Mouse (Mus musculus): ENCODE data around the gene Mrpl34. TPM values are rescaled to one million over a fixed set of nuclear protein-coding genes. Genes with fewer than 3 reads are reported as not detected.
A peak's percentile ranks its signal among the peaks of the same experiment; 100 is the strongest.
"Not testable (repeated sequence)": the region's sequence is repeated elsewhere in the genome, so short reads cannot be mapped to it uniquely, and the experiment has no call there.

Gene Mrpl34
- polyA plus RNA-seq (2015; fragmentation: Nextera tagmentation; extraction: Ambion mirVana): 154 and 157 TPM in 2 replicates

DNA sequence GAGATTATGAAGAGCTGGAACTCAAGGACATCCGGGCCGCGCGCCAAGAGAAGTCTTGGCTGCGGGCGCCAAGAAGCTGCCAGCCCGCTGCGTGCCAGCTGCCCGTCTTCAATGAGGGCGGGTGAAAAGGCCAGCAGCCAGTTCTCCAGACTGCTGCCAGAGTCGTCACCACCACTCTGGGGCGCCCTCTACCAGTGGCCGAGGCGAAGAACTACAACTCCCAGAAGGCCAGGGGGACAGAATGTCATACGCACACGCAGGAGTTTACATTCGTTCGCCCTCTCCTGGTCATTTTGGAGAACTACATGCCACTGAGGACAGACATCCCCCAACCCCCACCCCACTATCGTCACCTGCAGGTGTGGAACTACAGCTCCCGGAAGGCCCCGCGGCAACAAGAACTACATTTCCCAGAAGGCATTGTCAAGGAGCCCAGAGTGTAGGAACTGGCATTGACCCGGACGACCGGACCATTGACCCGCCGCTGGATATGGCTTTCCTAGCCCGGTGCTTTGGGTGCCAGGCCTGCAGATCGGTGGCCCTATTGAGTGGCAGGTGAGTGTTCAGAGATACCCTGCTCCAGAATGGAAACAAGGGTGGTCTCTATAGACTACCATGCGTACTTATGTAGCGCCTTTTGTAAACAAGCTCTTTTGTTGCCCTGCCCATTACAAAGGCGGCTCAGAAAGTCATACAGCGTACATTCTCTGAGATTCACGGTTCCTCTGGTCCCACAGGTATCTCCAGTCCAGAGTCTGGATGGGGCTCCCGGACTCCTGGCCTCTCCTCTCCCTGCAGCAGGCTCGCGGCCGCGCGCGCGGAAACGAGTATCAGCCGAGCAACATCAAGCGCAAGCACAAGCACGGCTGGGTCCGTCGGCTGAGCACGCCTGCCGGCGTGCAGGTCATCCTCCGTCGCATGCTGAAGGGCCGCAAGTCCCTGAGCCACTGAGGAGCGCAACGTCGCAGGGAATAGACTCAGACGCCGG lies at the start of gene Mrpl34:
Mrpl34 (plus strand) TSS at position 447 of the 988 bp plus-strand sequence.
- H3K4me1 ChIP-seq (replicated peaks): peaks cover 45% of the 10 kb centered on the region
- peak within 1 kb of the TSS; percentile 86 for H3K4me3 ChIP-seq (replicated peaks)
- ATAC-seq (ENCODE audit: low read depth) (peak; percentile 81), DNase-seq (peak; percentile 98)
- peaks cover 12% of the 10 kb centered on the region; the same call in 1 of the 2 replicates for H3K27me3 ChIP-seq
- peak within 1 kb of the TSS; percentile 91 for H3K9ac ChIP-seq
- H3K27ac ChIP-seq: peak within 1 kb of the TSS; percentile 81
- H3K9me3 ChIP-seq (replicated peaks): no peaks in the 10 kb centered on the region; the same call in 1 of the 2 replicates
- peak within 1 kb of the TSS; percentile 99 for H3K4me2 ChIP-seq
- WGBS (ENCODE audit: insufficient replicate concordance): under 1% methylated on average over 59 of the region's 59 CpGs
- H3K36me3 ChIP-seq: peaks cover 22% of the 10 kb centered on the region

DNA sequence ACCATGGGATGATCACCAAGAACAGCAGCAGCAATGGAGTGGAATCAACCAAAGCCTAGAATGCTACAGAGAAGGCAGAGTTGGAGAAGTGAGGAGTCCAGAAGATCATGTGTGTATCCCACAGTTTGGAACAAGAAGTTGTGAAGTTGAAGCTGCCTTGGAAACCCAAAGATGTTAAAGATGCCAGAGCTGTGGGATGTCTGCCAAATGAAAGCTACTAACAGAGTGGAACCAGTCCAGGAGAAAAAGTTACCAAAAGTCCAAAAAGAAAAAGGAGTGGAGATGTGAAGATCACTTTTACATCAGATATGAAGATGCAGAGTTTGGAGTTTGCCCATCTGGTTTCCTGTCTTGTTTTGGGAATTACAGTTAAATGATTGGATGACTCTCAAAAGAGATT lies 42.6 kb upstream of the Mrpl34 start:
- Histone ChIP-seq H3K36me3 (no peaks in the 10 kb centered on the region), H3K27me3 (peaks cover 3% of the 10 kb centered on the region; the same call in 1 of the 2 replicates), H3K4me2 (no peak overlapping the region), H3K27ac (no peak overlapping the region), H3K4me1 (replicated peaks) (no peaks in the 10 kb centered on the region), H3K9me3 (replicated peaks) (no peaks in the 10 kb centered on the region), H3K9ac (no peak overlapping the region), H3K4me3 (replicated peaks) (no peak overlapping the region)
- DNase-seq (no peak), ATAC-seq (ENCODE audit: low read depth) (no peak)

GRCm38 (mm10) chr8:71432935-71433334 lies 31.8 kb upstream of the Mrpl34 start:
- 58% methylated on average over 1 of the region's 1 CpGs for WGBS (ENCODE audit: insufficient replicate concordance)
- H3K4me3 ChIP-seq (replicated peaks); H3K9me3 ChIP-seq (replicated peaks); H3K9ac ChIP-seq; H3K27me3 ChIP-seq; H3K36me3 ChIP-seq; H3K4me2 ChIP-seq; ATAC-seq (ENCODE audit: low read depth); DNase-seq; H3K4me1 ChIP-seq (replicated peaks); H3K27ac ChIP-seq: not testable (repeated sequence)

GRCm38 (mm10) chr8:71437041-71437440 lies 27.7 kb upstream of the Mrpl34 start:
- H3K27me3 ChIP-seq: peaks cover 3% of the 10 kb centered on the region; the same call in 1 of the 2 replicates
- ATAC-seq (ENCODE audit: low read depth): no peak
- H3K36me3 ChIP-seq: no peaks in the 10 kb centered on the region
- 40% methylated on average over 3 of the region's 3 CpGs for WGBS (ENCODE audit: insufficient replicate concordance)
- H3K4me1 ChIP-seq (replicated peaks): no peaks in the 10 kb centered on the region
- no peak overlapping the region for H3K27ac ChIP-seq
- H3K4me2 ChIP-seq: no peak overlapping the region
- H3K9me3 ChIP-seq (replicated peaks): no peaks in the 10 kb centered on the region
- H3K9ac ChIP-seq: no peak overlapping the region
- no peak overlapping the region for H3K4me3 ChIP-seq (replicated peaks)
- DNase-seq: no peak

- Histone ChIP-seq H3K27me3 (peaks cover 25% of the 10 kb centered on the region), H3K27ac (no peak overlapping the region), H3K4me1 (replicated peaks) (no peaks in the 10 kb centered on the region), H3K4me2 (no peak overlapping the region), H3K9me3 (replicated peaks) (no peaks in the 10 kb centered on the region), H3K36me3 (no peaks in the 10 kb centered on the region), H3K4me3 (replicated peaks) (no peak overlapping the region), H3K9ac (no peak overlapping the region)
- ATAC-seq (ENCODE audit: low read depth) (no peak), DNase-seq (no peak)
- under 1% methylated on average over 7 of the region's 7 CpGs for WGBS (ENCODE audit: insufficient replicate concordance)
These were observed 23.4 kb upstream of the Mrpl34 start for GRCm38 (mm10) chr8:71441404-71441803.

GRCm38 (mm10) chr8:71445096-71445495 lies 19.7 kb upstream of the Mrpl34 start:
- no peak overlapping the region for H3K4me2 ChIP-seq
- H3K9me3 ChIP-seq (replicated peaks): no peaks in the 10 kb centered on the region
- no peak for ATAC-seq (ENCODE audit: low read depth)
- peaks cover 25% of the 10 kb centered on the region for H3K27me3 ChIP-seq
- no peaks in the 10 kb centered on the region for H3K36me3 ChIP-seq
- no peak overlapping the region for H3K4me3 ChIP-seq (replicated peaks)
- H3K4me1 ChIP-seq (replicated peaks): no peaks in the 10 kb centered on the region
- DNase-seq: no peak
- H3K27ac ChIP-seq: no peak overlapping the region
- WGBS (ENCODE audit: insufficient replicate concordance): 62% methylated on average over 7 of the region's 7 CpGs
- no peak overlapping the region for H3K9ac ChIP-seq

DNA sequence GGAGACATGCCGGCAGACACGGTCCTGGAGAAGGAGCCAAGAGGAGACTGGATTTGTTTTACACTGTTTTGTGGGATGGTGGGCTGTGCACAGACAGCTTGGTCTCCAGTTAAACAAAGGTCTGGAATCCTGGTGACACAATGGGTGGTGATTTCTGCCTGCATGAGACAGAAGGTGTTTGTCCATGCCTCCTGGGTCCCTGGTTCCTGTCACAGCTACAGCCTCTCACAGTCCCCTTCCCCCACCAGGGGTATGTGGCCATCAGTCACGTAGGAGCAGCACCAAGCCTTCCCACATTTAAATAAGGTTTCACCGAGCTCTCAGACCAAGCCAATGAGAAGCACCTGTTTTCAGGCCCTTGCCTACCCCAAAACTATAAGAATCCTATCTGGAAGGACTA lies 13.4 kb upstream of the Mrpl34 start:
- Histone ChIP-seq H3K27me3 (peaks cover 22% of the 10 kb centered on the region; the same call in 1 of the 2 replicates), H3K4me2 (no peak overlapping the region), H3K27ac (no peak overlapping the region), H3K9me3 (replicated peaks) (no peaks in the 10 kb centered on the region), H3K4me3 (replicated peaks) (no peak overlapping the region), H3K4me1 (replicated peaks) (no peaks in the 10 kb centered on the region), H3K36me3 (no peaks in the 10 kb centered on the region), H3K9ac (no peak overlapping the region)
- no peak for DNase-seq
- WGBS (ENCODE audit: insufficient replicate concordance): 56% methylated on average over 4 of the region's 4 CpGs
- no peak for ATAC-seq (ENCODE audit: low read depth)

DNA sequence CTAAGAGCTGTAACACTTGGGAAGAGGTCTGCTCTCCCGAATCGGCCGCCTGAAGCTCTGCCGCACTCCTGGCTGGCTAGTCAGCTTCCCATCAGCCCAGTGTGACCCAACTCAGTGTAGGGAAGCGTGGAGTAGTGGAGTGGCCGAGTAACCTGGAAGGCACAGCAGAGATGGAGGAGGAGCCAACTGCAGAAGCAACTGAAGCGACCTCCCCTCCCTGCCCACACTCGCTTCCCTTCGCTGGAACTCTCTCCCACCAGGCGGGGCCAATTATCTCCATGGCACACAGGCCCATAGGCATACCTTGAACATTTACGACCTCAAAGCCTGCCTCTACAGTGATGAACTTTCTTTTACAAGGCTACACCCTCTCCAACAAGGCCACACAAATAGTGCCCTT lies 13.0 kb upstream of the Mrpl34 start:
- Histone ChIP-seq H3K4me3 (replicated peaks) (no peak overlapping the region), H3K27me3 (peaks cover 22% of the 10 kb centered on the region; the same call in 1 of the 2 replicates), H3K9me3 (replicated peaks) (no peaks in the 10 kb centered on the region), H3K4me1 (replicated peaks) (peaks cover 2% of the 10 kb centered on the region), H3K4me2 (no peak overlapping the region), H3K27ac (no peak overlapping the region), H3K36me3 (no peaks in the 10 kb centered on the region), H3K9ac (no peak overlapping the region)
- no peak for DNase-seq
- ATAC-seq (ENCODE audit: low read depth): no peak
- WGBS (ENCODE audit: insufficient replicate concordance): 39% methylated on average over 11 of the region's 11 CpGs

GRCm38 (mm10) chr8:71452669-71453068 lies 12.1 kb upstream of the Mrpl34 start:
- Histone ChIP-seq H3K4me1 (replicated peaks) (peaks cover 11% of the 10 kb centered on the region), H3K27me3 (peaks cover 22% of the 10 kb centered on the region; the same call in 1 of the 2 replicates), H3K9ac (no peak overlapping the region), H3K4me3 (replicated peaks) (no peak overlapping the region), H3K27ac (no peak overlapping the region), H3K9me3 (replicated peaks) (no peaks in the 10 kb centered on the region), H3K36me3 (no peaks in the 10 kb centered on the region), H3K4me2 (no peak overlapping the region)
- WGBS (ENCODE audit: insufficient replicate concordance): 50% methylated on average over 2 of the region's 2 CpGs
- ATAC-seq (ENCODE audit: low read depth) (no peak), DNase-seq (no peak)

DNA sequence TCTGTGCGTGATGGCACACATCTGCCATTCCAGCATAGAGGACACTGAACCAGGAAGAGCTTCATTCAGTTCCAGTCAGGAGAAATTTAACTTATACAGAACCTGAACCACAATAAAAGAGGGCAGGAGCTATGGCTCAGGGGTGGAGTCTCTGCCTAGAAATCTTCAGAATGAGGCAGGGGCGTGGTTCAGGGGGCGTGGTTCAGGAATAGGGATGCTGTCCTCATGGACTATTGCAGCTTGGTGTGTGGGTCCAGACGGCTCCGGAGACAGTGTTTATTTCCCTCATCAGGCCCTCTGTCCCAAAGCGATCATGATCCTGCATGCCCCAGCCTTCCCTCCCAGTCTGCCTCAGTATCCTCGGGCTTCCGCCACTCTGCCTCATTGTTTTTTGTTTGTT lies 10.1 kb upstream of the Mrpl34 start:
- no peak overlapping the region for H3K4me2 ChIP-seq
- no peak overlapping the region for H3K9ac ChIP-seq
- 74% methylated on average over 8 of the region's 8 CpGs for WGBS (ENCODE audit: insufficient replicate concordance)
- H3K4me1 ChIP-seq (replicated peaks): peaks cover 15% of the 10 kb centered on the region
- H3K36me3 ChIP-seq: peaks cover 4% of the 10 kb centered on the region; the same call in 1 of the 2 replicates
- H3K27ac ChIP-seq: no peak overlapping the region
- ATAC-seq (ENCODE audit: low read depth) (no peak), DNase-seq (no peak)
- H3K27me3 ChIP-seq: peaks cover 22% of the 10 kb centered on the region; the same call in 1 of the 2 replicates
- no peaks in the 10 kb centered on the region for H3K9me3 ChIP-seq (replicated peaks)
- no peak overlapping the region for H3K4me3 ChIP-seq (replicated peaks)

GRCm38 (mm10) chr8:71456906-71457305 lies 7.9 kb upstream of the Mrpl34 start:
- 31% methylated on average over 22 of the region's 22 CpGs for WGBS (ENCODE audit: insufficient replicate concordance)
- H3K9me3 ChIP-seq (replicated peaks): no peaks in the 10 kb centered on the region; the same call in 1 of the 2 replicates
- H3K27me3 ChIP-seq: peaks cover 20% of the 10 kb centered on the region; the same call in 1 of the 2 replicates
- peak; percentile 61 for ATAC-seq (ENCODE audit: low read depth)
- DNase-seq: peak; percentile 60
- H3K4me3 ChIP-seq (replicated peaks): no peak overlapping the region
- H3K36me3 ChIP-seq: peaks cover 16% of the 10 kb centered on the region
- no peak overlapping the region for H3K9ac ChIP-seq
- no peak overlapping the region for H3K27ac ChIP-seq
- no peak overlapping the region for H3K4me2 ChIP-seq
- peaks cover 15% of the 10 kb centered on the region for H3K4me1 ChIP-seq (replicated peaks)
